Mouse (Mus musculus) megakaryocyte-erythroid progenitor cell, adult 5-6 weeks (primary cell): Measurements from ENCODE around the gene Slc22a14. TPM values are rescaled to one million over a fixed set of nuclear protein-coding genes. Genes with fewer than 3 reads are reported as not detected.

ENCODE experiments used
- total RNA-seq, 2 experiments: library from RNA; stranded (forward) in 1 of 2; stranded (reverse) in 1 of 2; fragments of 200-1000, 215-1000 nt in 1 of 2; fragments of >200 nt in 1 of 2; fragmentation: Nextera tagmentation in 1 of 2; gene quantifications; 2 replicates each; pipeline ENCODE4 v1.2.3; 2014 to 2017

The Slc22a14 gene
- total RNA-seq, 2 experiments from 2014 or later, result not detected

Other genes with a start within 250 kb of the Slc22a14 start
- not detected in 2 replicates for gene Acaa1b, start 208.5 kb downstream of the Slc22a14 start, total RNA-seq (2014; fragmentation: Nextera tagmentation)
- gene Acaa1b, start 208.5 kb downstream of the Slc22a14 start, total RNA-seq (2017), result not detected in 2 replicates
- not detected in 2 replicates for gene Gm47289, start 206.4 kb downstream of the Slc22a14 start, total RNA-seq (2014; fragmentation: Nextera tagmentation)
- gene Gm47289, start 206.4 kb downstream of the Slc22a14 start, total RNA-seq (2017), result not detected in 2 replicates
- not detected in 2 replicates for gene Slc22a13, start 156.5 kb downstream of the Slc22a14 start, total RNA-seq (2014; fragmentation: Nextera tagmentation)
- gene Slc22a13, start 156.5 kb downstream of the Slc22a14 start, total RNA-seq (2017), result not detected in 2 replicates
- gene Oxsr1, start 43.1 kb downstream of the Slc22a14 start, total RNA-seq (2014; fragmentation: Nextera tagmentation), result 32.6 and 33.0 TPM in 2 replicates
- gene Oxsr1, start 43.1 kb downstream of the Slc22a14 start, total RNA-seq (2017), result 50.4 and 55.4 TPM in 2 replicates
- gene Acaa1a, start 25.9 kb downstream of the Slc22a14 start, total RNA-seq (2014; fragmentation: Nextera tagmentation), result 21.2 and 53.2 TPM in 2 replicates
- 8.3 and 30.1 TPM in 2 replicates for gene Acaa1a, start 25.9 kb downstream of the Slc22a14 start, total RNA-seq (2017)
- 19.9 and 21.1 TPM in 2 replicates for gene Myd88, start 24.1 kb downstream of the Slc22a14 start, total RNA-seq (2014; fragmentation: Nextera tagmentation)
- 16.2 and 18.8 TPM in 2 replicates for gene Myd88, start 24.1 kb downstream of the Slc22a14 start, total RNA-seq (2017)
- gene Xylb, start 8.2 kb downstream of the Slc22a14 start, total RNA-seq (2014; fragmentation: Nextera tagmentation), result 5.4 and 5.7 TPM in 2 replicates
- 4.3 and 4.8 TPM in 2 replicates for gene Xylb, start 8.2 kb downstream of the Slc22a14 start, total RNA-seq (2017)
- 0.09 and 3.4 TPM in 2 replicates for gene Acvr2b, start 36.6 kb upstream of the Slc22a14 start, total RNA-seq (2014; fragmentation: Nextera tagmentation)
- 1.3 TPM in 1 of 2 replicates, not detected in the other for gene Acvr2b, start 36.6 kb upstream of the Slc22a14 start, total RNA-seq (2017)
- 8.2 and 11.1 TPM in 2 replicates for gene Exog, start 79.4 kb upstream of the Slc22a14 start, total RNA-seq (2014; fragmentation: Nextera tagmentation)
- 4.4 and 5.1 TPM in 2 replicates for gene Exog, start 79.4 kb upstream of the Slc22a14 start, total RNA-seq (2017)
- not detected in 2 replicates for gene Scn5a, start 213.5 kb upstream of the Slc22a14 start, total RNA-seq (2014; fragmentation: Nextera tagmentation)
- not detected in 2 replicates for gene Scn5a, start 213.5 kb upstream of the Slc22a14 start, total RNA-seq (2017)